Mouse (Mus musculus): ENCODE results near the gene Smurf1.
A peak's percentile ranks its signal among the peaks of the same experiment; 100 is the strongest.

Smurf1 gene

GRCm38 (mm10) chr5:144914433-144914906, 51.2 kb downstream of the Smurf1 start:
- DNase-seq (ENCODE audit: low spot score in 2 of 2) = peak; percentile 66 to 83

DNA sequence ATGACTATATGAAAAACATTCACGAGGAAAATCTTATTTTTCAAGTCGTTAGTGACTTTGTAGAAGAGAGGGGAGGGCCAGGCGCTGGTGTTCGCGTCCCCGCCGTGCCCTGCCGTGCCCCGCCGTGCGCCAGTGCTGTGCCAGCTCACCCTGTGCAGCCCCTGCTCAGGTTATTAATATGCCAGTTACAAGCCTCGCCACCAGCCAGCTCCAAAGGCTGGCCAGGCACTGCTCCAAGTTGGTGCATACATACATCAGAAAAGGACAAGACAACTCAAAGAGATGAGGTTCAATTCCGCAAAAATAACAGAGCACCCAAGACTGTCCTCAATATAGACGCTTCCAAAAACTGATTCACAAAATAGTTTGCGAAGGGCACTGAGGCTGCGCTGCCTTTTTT, 51.7 kb downstream of the Smurf1 start:
- DNase-seq (ENCODE audit: low spot score in 2 of 2) = peak; percentile 48 to 58

DNA sequence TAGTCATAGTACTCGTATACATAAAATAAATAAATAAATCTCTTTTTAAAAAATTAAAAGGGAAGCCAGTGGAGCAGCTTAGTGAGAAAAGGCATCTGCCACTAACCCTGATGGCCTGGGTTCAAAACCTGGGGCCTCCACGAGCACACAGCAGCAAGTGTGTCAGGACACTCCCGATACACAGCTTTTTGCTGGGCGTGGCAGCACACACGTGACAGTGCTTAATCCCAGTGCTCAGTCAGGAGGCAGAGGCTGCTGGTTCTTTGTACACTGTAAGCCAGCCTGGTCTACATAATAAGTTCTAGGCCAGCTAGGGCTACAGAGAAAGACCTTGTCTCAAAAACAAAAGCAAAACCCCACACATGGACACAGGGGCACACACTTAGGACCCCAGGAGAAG, 52.3 kb downstream of the Smurf1 start:
- no peak for DNase-seq (ENCODE audit: low spot score in 2 of 2)

- no peak for DNase-seq (ENCODE audit: low spot score in 2 of 2)
Measured at GRCm38 (mm10) chr5:144912519-144913310, 52.9 kb downstream of the Smurf1 start.

GRCm38 (mm10) chr5:144909521-144909920, 56.1 kb downstream of the Smurf1 start:
- DNase-seq (ENCODE audit: low spot score in 2 of 2) = no peak

DNA sequence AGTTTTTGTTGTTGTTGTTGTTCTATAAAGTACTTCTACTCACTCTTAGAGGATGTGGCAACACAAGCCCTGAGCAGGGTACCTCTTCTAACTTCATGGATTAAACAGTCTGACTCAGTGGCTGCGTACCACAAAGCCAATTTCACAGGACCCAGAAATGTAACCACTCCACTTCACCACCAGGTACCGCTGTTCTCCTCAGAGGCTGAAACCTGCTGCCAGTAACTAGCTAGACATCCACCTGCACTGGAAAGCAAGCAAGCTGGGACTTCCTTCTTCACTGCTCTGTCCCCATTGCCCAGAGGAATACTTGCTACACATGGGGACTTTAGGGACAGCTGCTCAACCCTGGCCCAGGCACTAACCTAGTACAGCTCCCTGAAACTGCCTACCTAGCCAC, 58.1 kb downstream of the Smurf1 start:
- no peak for DNase-seq (ENCODE audit: low spot score in 2 of 2)

DNA sequence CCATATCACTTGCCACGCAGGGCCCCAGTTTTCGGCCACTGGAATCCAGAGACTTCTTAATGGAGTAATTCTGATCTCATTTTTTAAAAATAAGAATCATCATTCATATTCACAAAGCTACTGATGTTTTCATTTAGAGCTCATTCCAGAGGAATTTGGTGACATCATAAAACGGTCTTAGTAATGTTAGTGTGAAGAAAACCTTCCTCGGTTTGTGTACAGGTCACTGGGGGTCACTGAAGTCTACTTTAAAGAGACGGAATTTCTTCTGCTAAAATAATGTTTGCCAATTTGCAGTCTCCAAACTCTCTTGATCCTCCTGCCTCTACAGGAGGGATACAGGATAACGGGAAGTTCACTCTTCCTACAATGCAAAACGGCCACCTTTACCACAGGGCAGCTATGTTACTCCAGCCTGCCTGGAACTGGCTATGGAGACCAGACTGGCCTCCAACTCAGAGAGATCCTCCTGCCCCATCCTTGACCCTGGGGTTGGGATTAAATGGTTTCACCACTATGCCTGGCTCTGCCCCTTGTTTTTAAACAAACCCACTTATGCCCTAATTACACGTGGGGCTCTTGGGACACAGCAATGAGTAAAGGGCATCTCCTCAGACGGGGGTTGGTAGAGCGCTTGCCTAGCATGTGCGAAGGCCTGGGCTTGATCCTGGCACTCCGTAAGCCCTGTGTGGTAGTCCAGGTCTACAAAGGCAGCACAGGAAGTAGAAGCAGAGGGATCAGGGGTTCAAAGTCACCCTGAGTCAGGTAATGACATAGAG, 61.1 kb downstream of the Smurf1 start:
- no peak for DNase-seq (ENCODE audit: low spot score in 2 of 2)

- no peak for DNase-seq (ENCODE audit: low spot score in 2 of 2)
Measured at GRCm38 (mm10) chr5:144901791-144902190, 63.9 kb downstream of the Smurf1 start.

DNA sequence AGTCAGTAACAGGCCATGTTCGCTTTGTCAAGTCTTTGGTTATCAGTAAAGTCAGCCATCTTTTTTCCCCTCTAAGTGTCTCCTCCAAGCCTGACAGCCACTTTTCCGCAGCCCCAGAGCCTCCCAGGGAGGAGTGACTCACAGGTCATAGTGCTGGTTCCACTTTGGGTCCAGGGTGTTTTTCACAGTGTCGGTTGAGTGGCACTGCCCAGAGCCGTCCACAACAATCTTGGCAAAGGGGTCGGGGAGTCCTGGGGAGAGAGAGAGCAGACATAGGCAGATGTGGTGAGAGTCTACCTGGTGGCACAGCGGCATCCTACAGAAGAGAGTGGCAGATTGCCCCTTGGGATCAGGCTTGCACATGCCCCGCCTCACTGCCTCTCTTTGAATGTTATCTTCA, 64.6 kb downstream of the Smurf1 start:
- no peak for DNase-seq (ENCODE audit: low spot score in 2 of 2)

GRCm38 (mm10) chr5:144898448-144899052, 67.1 kb downstream of the Smurf1 start:
- no peak for DNase-seq (ENCODE audit: low spot score in 2 of 2)

GRCm38 (mm10) chr5:144897881-144898280, 67.8 kb downstream of the Smurf1 start:
- DNase-seq (ENCODE audit: low spot score in 2 of 2) = no peak

DNA sequence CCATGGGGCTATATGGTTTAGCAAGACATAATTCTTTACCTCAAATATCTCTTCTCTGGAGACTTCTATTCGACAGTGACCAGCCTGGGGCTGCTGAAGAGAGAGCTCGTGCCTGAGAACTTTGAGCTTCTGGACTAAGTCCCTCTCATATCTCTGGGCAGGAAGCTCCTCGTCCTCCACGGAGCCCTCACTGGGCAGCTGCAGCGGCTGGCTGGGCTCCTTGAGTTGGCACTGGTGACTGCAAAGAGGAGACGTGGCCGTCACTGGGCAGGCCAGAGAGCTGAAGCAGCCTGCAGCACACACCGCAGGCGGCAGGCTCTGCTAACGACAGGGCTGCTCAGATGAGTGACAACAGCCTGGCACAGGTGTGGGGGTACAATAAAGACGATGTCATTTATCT, 74.4 kb downstream of the Smurf1 start:
- DNase-seq (ENCODE audit: low spot score in 2 of 2) = no peak

DNA sequence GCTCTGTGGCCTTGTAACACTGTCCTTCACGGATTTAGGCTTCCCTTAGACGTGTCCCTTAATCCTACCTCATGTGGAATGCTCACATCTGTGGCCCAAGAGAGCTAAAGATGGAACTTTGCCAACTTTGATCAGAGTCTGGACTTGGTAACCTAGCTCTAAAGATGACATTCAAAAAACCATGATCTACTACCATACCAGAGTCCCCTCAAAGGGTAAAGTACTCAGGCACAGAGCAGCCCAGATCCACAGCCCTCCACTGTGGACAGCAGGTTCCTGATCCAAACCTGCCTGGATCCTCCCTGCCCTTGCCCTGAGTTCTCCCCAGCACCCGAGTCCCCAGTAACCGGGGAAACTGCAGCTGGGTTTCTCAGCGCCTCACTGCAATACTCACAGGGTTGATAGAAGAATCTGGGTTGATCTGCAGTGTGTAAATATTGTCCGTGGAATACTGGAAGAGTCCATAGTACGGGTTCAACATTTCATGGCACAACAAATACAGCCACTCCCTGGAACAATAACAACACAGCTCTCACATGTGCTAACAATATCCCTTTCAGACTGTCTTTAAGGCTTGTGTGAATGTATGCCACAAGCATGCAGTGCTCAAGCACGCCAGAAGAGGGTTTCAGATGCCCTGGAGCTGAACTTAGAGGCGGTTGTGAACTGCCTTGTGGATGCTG, 79.5 kb downstream of the Smurf1 start:
- no peak for DNase-seq (ENCODE audit: low spot score in 2 of 2)

GRCm38 (mm10) chr5:144884629-144885217, 80.9 kb downstream of the Smurf1 start:
- peak; percentile 26 to 52 for DNase-seq (ENCODE audit: low spot score in 2 of 2)

DNA sequence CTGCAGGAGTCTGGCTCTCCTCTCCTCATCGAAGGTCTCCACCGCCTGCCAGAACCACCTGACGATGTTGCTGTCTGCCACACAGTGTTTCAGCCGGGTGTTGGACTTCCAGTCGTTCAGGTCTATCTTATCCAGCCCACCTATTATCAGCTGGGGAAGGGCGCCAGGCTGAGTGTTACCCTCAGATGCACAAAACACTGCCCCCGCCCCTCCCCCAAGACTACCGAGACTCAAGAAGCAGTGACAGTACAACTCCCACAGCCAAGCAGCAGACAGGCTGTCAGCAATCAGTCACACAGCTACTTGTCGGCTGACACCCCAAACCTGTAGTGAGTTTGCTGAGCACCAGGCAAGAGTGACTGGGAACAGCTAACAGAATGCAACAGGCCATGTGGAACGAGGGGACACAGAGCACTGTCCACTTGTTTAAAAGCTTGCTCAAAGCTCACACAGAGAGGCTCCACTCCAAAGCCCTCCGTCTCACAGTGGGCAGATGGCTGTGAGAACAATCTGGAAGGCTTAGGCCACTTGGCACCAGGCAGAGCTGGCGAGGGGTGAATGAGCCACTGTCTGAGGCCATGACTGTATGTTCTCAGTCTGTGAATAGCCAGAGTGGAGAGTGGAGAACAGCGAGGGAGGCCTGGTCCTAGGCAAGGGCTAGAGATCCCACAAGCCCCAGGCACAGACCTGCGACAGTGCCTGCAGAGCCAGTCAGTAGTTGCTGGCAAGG, 83.8 kb downstream of the Smurf1 start:
- peak; percentile 29 to 30 for DNase-seq (ENCODE audit: low spot score in 2 of 2)

DNA sequence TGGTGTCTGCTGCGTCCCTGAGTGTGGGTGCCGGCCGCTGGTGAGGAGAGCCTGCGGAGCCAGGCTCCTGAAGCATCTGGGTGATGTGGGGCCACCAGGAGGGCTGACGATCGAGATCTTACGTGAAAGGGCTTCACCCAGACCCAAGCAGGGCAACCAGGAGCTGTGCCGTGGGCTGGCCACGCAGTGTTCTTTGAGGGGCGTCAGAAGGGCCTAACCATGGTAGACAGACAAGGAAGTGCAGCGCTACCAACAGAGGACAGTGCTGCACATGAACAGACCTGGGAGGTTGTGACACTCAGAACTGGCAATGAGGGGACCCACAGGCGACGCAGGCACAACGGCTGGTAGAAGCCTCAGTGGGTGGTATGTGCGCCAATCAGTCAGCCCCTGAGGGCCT, 88.6 kb downstream of the Smurf1 start:
- DNase-seq (ENCODE audit: low spot score in 2 of 2) = no peak

GRCm38 (mm10) chr5:144875892-144876291, 89.8 kb downstream of the Smurf1 start:
- peak; percentile 71 to 74 for DNase-seq (ENCODE audit: low spot score in 2 of 2)

DNA sequence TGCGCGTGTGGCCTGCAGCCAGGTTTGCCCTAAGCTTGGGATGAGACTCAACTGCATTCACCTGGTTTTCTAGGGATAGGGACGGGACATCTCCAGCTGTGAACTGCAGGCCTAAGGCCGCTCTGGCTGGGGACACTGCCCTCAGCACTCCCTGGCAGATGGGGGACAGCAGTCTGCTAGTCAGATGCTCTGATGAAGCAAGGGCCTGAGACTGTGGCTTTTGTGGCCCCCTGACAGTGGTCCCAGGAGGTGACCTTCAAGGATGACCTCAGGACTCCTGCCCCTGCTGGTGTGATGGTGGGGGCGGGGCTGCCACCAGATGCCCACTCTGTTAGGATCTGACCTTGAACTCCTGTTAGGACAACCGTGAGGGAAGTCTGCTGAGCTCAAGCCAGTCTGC, 90.4 kb downstream of the Smurf1 start:
- DNase-seq (ENCODE audit: low spot score in 2 of 2) = no peak

DNA sequence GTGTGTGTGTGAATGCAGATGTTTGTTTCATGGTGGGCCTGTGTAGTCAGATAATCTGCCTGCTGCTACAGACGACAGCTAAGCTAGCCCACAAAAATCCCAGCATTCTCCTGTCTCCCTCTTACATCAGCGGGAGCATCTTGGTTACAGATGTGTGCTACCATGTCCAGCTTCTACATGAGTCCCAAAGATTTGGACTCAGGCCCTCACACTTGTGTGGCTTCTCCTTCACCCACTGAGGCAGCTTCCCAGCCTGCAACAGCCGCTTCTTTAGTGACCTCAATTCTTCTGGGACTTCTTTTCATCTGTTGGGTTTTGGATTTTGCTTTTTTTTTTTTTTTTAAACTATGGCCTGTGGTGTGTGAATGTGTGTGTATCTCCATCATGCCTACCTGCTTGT, 92.8 kb downstream of the Smurf1 start:
- DNase-seq (ENCODE audit: low spot score in 2 of 2) = no peak

- no peak for DNase-seq (ENCODE audit: low spot score in 2 of 2)
Measured at GRCm38 (mm10) chr5:144872326-144872725, 93.3 kb downstream of the Smurf1 start.

DNA sequence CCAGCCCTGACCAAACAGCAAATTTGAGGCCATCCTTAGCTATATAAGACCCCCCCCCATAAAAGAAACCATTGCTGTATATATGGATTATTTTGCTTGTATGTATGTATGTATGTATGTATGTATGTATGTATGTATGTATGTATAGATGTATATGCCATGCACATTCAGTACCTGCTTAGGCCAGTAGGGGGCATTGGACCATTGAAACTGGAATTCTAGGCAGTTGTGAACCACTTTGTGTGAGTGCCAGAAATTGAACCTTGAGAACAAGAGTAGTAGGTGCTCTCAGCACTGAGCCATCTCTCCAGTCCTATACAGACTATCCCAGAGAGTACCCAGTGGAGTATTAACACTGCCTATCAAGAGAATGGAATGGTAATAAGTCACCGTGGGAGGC, 93.9 kb downstream of the Smurf1 start:
- DNase-seq (ENCODE audit: low spot score in 2 of 2) = no peak
